Mouse (Mus musculus): ENCODE measurements around the gene Pnkd.

DNA sequence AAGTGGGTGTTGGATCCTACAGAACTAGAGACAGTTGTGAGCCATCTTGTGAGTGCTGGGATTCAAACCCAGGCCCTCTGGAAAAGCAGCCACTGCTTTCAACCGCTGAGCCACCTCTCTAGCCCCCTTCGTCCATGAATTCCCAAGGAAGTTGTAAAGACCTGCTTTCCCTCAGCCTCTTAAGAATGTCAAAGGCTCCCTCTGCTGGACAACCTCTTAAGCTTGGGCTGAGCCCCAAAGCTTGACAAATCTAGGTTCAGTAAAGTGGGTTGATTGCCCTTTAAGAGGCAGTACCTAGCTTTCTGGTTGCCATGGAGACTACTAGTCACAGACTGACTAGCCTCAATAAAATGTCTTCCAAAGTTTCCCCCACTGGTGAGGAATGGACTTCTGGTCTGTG, 77.1 kb downstream of the Pnkd start, which contains the start of gene Catip:
- TF ChIP-seq CTCF (conservative IDR thresholded peaks at IDR 0.05; ENCODE audit: low read length), result peak; percentile 84
- TF ChIP-seq NANOG (IDR thresholded peaks at IDR 0.05; ENCODE audit: borderline replicate concordance, low read length), result no peak

Measured in E14TG2a.4 (cell line).